Mouse (Mus musculus) small intestine, adult 2 months (tissue): ENCODE measurements at regions not wholly inside any gene's neighbourhood (a gene's known extent, or its start where the extent isn't known, plus 50 kb on each side); places are given as distances from the start of the nearest gene placed in this dataset.

ENCODE experiments used
- H3K27ac ChIP-seq: fragments of 200-500 bp; 2 replicates; pipeline ENCODE4 v1.5.1; 2012; ENCODE audit warnings: low read depth, low read length, control low read depth, inconsistent platforms; ENCODE audit not compliant: insufficient read depth
- H3K27me3 ChIP-seq: fragments of 200-500 bp; 2 replicates; pipeline ENCODE4 v1.6.1; 2012; ENCODE audit warnings: mild to moderate bottlenecking, moderate library complexity, low read length, inconsistent platforms; ENCODE audit not compliant: control insufficient read depth, insufficient read depth
- H3K36me3 ChIP-seq: fragments of 200-500 bp; 2 replicates; pipeline ENCODE4 v1.6.1; 2012; ENCODE audit warnings: mild to moderate bottlenecking, low read length, control low read depth, inconsistent platforms; ENCODE audit not compliant: control insufficient read depth, insufficient read depth
- H3K4me1 ChIP-seq: fragments of 200-500 bp; 2 replicates; pipeline ENCODE4 v1.6.1; 2012; ENCODE audit warnings: low read length, inconsistent platforms, mixed read lengths; ENCODE audit not compliant: control insufficient read depth, insufficient read depth, insufficient read length
- H3K4me3 ChIP-seq: fragments of 200-500 bp; 2 replicates; pipeline ENCODE4 v1.5.1; 2012; ENCODE audit warnings: low read depth, mild to moderate bottlenecking, control low read depth, inconsistent platforms, low read length, moderate library complexity
- CTCF ChIP-seq: fragments of 200-500 bp; IDR thresholded peaks from 2 replicates; pipeline ENCODE4 v1.5.1; 2012; ENCODE audit warnings: low read depth, mild to moderate bottlenecking, control low read depth, inconsistent platforms, low read length, moderate library complexity, mixed read lengths; ENCODE audit not compliant: insufficient replicate concordance, insufficient read length; ENCODE audit errors: extremely low read depth
- POLR2A ChIP-seq: fragments of 200-500 bp; IDR thresholded peaks from 2 replicates; pipeline ENCODE4 v1.6.1; 2012; ENCODE audit warnings: low read depth, mild to moderate bottlenecking, control low read depth, inconsistent platforms, low read length, moderate library complexity
- WGBS: fragments of 180-500 bp; shearing (Covaris S2); methylation state at CpG from one replicate; pipeline ENCODE4 v1.1.7; 2018; 5-methylcytosine and 5-hydroxymethylcytosine counted together

DNA sequence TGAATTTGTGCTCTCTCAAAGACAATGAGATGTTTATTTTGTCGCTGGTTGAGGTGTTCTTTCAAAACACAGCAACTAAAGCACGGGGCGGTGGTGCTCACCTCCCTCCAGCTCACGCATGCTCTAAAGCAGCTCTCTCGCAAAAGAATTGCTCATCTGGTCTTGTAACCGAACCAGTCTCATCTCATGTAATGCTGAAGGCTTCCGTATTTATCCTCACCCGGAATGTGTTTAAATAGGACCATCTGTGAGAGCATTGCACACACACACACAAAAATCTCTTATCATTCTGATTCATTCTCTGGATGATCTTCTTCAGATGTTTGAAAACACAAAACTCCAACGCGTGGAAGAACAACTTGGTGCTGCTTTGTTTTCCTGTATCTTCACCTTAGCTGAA, 138.4 kb downstream of the Irs2 start:
- no peaks in the 10 kb centered on the region for H3K27me3 ChIP-seq
- WGBS: 83% methylated on average over 10 of the region's 10 CpGs
- H3K36me3 ChIP-seq: no peaks in the 10 kb centered on the region
- TF ChIP-seq POLR2A (no peak), CTCF (no peak)
- no peak overlapping the region for H3K4me3 ChIP-seq
- peaks cover 30% of the 10 kb centered on the region for H3K4me1 ChIP-seq
- H3K27ac ChIP-seq: no peak overlapping the region

- peaks cover 43% of the 10 kb centered on the region for H3K4me1 ChIP-seq
- H3K27me3 ChIP-seq: no peaks in the 10 kb centered on the region
- H3K4me3 ChIP-seq: no peak overlapping the region
- WGBS: 36% methylated on average over 7 of the region's 7 CpGs
- H3K27ac ChIP-seq: peak overlapping the region; percentile 97
- no peak for TF ChIP-seq POLR2A
- TF ChIP-seq CTCF: no peak
- no peaks in the 10 kb centered on the region for H3K36me3 ChIP-seq
Measured at GRCm38 (mm10) chr8:10866696-10867395, 141.4 kb downstream of the Irs2 start.

- WGBS: 16% methylated on average over 11 of the region's 11 CpGs
- H3K27ac ChIP-seq: peak overlapping the region; percentile 97
- TF ChIP-seq POLR2A (peak; percentile 50; the same call in 1 of the 2 replicates), CTCF (no peak)
- no peaks in the 10 kb centered on the region for H3K27me3 ChIP-seq
- H3K4me1 ChIP-seq: peaks cover 51% of the 10 kb centered on the region
- no peak overlapping the region for H3K4me3 ChIP-seq
- no peaks in the 10 kb centered on the region for H3K36me3 ChIP-seq
Measured at GRCm38 (mm10) chr8:10865941-10866513, 142.2 kb downstream of the Irs2 start.

DNA sequence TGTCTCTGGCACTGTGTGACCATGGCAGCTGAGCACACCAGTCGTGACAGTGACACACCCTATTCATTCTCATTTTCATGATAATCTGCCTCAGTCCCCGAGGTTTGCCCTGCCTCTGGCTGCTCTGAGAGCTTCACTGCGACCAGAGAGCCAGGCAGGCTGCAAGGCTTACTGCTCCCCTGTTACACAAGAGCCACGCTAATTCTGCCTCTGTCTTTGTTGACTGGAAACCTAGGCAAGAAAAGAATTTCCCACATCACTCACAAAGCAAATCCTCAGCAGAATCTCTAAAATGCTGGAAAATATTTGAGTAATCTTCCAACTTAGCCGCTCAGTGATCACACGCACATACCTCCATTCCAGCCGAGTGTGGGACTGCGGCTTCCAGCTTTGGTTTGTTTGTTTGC, 142.8 kb downstream of the Irs2 start:
- no peak overlapping the region for H3K4me3 ChIP-seq
- H3K27ac ChIP-seq: peak overlapping the region; percentile 97
- 12% methylated on average over 8 of the region's 8 CpGs for WGBS
- no peaks in the 10 kb centered on the region for H3K36me3 ChIP-seq
- TF ChIP-seq POLR2A: no peak
- no peak for TF ChIP-seq CTCF
- no peaks in the 10 kb centered on the region for H3K27me3 ChIP-seq
- peaks cover 52% of the 10 kb centered on the region for H3K4me1 ChIP-seq

GRCm38 (mm10) chr8:10862442-10862841, 145.8 kb downstream of the Irs2 start:
- H3K4me3 ChIP-seq: no peak overlapping the region
- TF ChIP-seq CTCF: no peak
- no peak for TF ChIP-seq POLR2A
- no peaks in the 10 kb centered on the region for H3K27me3 ChIP-seq
- H3K4me1 ChIP-seq: peaks cover 48% of the 10 kb centered on the region
- no peaks in the 10 kb centered on the region for H3K36me3 ChIP-seq
- H3K27ac ChIP-seq: no peak overlapping the region
- 76% methylated on average over 13 of the region's 13 CpGs for WGBS

- H3K27me3 ChIP-seq: no peaks in the 10 kb centered on the region
- no peaks in the 10 kb centered on the region for H3K36me3 ChIP-seq
- 35% methylated on average over 4 of the region's 4 CpGs for WGBS
- no peak for TF ChIP-seq CTCF
- TF ChIP-seq POLR2A: no peak
- peak overlapping the region; percentile 52; the same call in 1 of the 2 replicates for H3K27ac ChIP-seq
- H3K4me1 ChIP-seq: peaks cover 49% of the 10 kb centered on the region
- H3K4me3 ChIP-seq: no peak overlapping the region
Measured at GRCm38 (mm10) chr8:10860810-10861209, 147.4 kb downstream of the Irs2 start.

- Histone ChIP-seq H3K4me3 (no peak overlapping the region), H3K27ac (peak overlapping the region; percentile 64; the same call in 1 of the 2 replicates), H3K27me3 (no peaks in the 10 kb centered on the region), H3K36me3 (no peaks in the 10 kb centered on the region), H3K4me1 (peaks cover 52% of the 10 kb centered on the region)
- 24% methylated on average over 3 of the region's 3 CpGs for WGBS
- TF ChIP-seq POLR2A: no peak
- TF ChIP-seq CTCF: no peak
Measured at GRCm38 (mm10) chr8:10857874-10858273, 150.4 kb downstream of the Irs2 start.
